Mouse (Mus musculus) spleen, adult 12 weeks (tissue): ENCODE results near the gene Ick.

Experiments used
- DNase-seq: peaks from one replicate; pipeline ENCODE4 v3.0.0; 2022; ENCODE audit warnings: low spot score

Gene Ick

GRCm38 (mm10) chr9:78104973-78105372, 4.0 kb upstream of the Ick start:
- DNase-seq, result peak; percentile 18

DNA sequence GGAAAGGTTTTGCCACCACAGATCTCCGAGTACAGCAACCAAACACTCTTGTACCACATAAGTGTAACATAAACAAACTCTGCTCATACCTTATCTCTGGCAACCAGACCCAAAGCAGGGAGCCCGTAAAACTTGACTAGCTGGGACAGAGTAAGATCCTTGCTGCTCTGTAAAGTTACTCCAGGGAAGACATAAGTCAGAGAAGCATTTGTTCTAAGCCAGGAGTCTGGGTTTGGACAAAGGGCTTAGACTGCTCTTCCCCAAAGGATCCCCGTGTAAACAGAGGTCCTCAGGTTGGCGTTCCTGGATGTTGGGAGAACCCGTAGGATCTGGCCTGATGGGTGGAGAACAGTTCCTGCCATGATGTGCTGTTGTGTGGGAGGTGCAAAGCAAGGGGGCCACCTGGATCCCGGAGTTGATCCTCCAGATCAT, 3.5 kb upstream of the Ick start:
- DNase-seq, result peak; percentile 63

GRCm38 (mm10) chr9:78106821-78107220, 2.2 kb upstream of the Ick start:
- DNase-seq, result peak; percentile 23

DNA sequence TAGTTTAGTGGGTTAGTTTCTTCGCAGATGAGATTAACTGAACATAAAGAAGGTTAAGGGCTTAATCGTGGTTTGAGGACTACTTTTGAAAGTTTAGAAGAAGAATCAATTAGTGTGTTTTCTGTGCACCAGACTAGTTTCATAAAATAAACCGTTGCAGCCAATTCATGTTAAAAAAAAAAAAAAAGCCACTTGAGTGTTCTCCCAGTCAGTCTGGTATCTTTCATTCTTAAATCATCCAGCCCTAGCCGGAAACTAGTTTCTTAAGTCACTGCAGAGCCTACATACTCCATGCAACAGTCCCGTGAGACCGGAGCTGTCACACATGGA, 1.4 kb upstream of the Ick start:
- no peak for DNase-seq

DNA sequence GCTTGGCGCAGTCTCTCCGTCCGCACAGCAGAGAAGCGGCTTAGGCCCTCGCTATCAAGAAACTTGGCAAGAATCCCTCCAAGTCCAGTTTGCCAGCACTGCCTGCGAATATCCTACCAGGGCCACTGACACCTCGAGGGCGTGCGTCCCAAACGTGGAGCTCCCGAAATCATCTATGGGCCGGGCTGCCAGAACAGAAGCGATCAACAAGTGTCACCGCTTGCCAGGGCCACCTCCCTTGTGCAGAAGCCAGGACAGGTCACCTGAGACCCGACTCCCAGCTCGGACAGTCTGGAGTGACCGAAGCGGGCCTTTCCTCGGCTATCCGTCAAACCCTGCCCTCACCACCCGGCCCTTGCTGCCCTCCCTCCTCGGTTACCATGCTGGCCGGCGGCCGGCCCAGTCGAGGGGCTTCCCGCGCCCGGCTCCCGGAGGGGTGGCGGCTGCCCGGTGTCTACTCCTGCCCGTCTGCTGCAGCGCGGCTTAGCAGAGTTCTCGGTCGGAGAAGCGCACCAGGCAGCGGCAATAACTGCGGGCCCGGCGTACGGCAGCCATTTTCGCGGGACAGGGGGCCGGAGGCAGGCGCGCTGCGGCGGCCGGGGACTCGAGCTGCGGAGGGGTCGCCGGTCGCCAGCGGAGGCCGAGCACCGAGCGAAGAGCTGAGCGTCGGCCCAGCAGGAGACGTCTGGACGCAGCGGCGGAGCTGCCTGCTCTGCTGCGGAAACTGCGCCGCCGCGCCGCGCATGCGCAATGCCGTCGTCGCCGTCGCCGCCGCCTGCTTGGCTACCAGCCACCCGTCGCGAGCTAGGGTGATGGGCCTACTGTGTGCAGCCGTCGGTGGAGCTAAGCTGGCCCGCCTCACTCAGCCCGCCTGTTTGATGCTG, 838 bp upstream of the Ick start:
- peak; percentile 84 for DNase-seq

DNA sequence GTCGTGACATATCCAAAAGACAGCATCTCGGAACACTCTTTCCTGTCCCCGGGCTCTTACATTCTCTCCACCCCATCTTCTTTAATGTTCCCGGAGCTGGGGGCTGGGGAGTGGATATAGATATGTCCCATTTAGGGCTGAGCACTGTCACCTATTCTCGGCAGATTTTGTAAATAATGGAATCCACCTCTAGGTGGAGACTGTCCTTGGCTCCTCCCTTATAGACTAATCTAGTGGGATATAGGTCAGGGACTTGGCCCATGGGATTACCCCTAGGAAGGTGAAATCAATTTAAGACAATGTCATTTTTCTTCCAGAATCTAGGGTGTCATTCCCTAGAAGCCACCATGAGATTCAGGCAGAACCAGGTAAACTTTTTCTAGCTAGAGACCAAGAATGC, 664 bp downstream of the Ick start:
- no peak for DNase-seq

- DNase-seq, result no peak
Measured at GRCm38 (mm10) chr9:78111456-78111855, 2.5 kb downstream of the Ick start.

GRCm38 (mm10) chr9:78112770-78113537, 4.0 kb downstream of the Ick start:
- DNase-seq, result peak; percentile 86

DNA sequence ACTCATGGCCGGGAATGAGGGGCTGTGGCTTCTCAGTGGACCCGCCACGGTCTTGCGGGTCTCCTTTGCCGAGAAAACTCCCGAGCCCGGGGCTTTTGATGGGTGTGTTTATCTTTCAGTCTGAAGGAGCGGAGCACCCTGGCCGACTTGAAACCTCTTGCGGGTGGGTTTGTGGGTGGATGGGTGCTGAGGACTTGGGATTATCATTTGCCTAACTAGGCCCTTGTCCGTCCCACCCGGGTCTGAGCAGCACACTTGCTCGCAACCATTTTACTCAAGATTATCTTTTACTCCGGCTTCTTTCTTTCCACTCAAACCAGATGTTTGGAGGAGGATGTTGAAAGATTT, 4.5 kb downstream of the Ick start:
- no peak for DNase-seq

GRCm38 (mm10) chr9:78115746-78116145, 6.8 kb downstream of the Ick start:
- DNase-seq, result no peak

DNA sequence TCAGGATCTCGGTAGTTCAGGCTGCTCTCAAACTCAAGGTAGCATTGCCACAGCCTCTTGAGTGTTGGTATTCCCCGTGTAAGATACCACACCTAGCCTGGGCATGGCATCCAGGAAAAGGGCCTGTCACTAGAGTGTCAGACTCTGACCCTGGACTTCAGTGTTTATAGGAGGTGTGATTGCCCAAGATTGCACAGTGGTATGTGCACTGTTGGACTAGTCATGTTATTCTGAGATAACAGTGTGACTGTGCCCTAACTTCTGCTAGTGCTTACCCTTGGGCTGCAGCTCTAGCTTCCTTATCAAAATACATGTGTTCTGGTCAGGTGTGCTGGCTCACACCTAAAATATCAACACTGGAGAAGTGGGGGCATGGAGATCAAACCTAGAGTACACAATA, 8.7 kb downstream of the Ick start:
- no peak for DNase-seq

GRCm38 (mm10) chr9:78121358-78121757, 12.4 kb downstream of the Ick start:
- DNase-seq, result no peak

- no peak for DNase-seq
Measured at GRCm38 (mm10) chr9:78121985-78122384, 13.0 kb downstream of the Ick start.

DNA sequence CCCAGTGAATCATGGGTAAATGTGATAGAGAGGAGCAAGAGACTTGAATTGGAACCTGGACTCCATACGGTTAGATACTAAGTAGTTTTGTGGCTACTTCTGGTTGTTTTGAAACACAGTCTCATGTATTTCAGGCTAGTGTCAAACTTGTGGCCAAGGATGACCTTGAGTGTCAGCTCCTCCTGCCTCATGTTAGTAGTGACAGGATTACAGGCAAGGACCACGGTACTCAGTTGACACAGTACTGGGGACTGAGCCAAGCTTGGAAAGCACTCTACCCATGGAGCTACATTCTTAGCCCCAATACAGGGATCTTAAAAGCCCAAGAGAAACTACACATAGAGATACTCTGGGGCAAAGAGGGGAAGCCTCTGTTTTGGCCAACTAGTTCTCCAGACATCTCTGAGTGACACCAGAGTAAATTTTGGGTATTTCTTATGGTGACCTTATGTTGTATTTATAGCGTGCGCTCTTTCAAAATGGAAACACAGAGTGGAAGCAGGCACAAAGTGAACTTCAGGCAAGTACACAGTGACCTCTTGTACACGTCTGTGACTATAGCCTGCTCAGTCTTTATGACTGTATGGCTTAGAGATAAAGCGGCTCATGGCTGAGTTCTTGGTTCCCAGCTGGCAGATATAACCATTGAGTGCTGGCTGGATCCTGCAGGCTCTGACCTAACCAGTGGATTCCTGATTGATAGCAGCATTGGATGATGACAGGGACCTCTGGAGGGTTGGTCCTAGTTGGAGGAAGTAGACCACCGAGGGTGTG, 14.1 kb downstream of the Ick start:
- no peak for DNase-seq

DNA sequence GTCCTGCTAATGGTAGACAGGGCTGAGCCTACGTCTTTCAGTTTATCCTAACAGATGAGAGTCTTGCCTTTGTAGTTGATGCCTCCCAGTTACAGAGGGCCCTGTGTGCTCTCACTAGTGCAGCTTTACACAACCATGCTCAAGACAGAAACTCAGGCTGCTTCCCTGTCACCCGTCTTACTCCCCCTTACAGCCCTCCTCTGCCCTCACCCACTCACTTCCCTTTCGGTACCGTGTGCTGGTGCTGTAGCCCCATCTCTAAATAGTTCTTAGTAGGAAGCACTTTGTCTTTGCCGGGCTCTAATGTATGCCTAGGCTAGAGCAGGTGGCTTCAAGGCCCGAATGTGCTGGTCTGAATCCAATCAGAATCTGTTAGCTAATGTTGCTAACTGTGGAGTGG, 15.3 kb downstream of the Ick start:
- no peak for DNase-seq

- no peak for DNase-seq
Measured at GRCm38 (mm10) chr9:78126007-78126406, 17.0 kb downstream of the Ick start.

DNA sequence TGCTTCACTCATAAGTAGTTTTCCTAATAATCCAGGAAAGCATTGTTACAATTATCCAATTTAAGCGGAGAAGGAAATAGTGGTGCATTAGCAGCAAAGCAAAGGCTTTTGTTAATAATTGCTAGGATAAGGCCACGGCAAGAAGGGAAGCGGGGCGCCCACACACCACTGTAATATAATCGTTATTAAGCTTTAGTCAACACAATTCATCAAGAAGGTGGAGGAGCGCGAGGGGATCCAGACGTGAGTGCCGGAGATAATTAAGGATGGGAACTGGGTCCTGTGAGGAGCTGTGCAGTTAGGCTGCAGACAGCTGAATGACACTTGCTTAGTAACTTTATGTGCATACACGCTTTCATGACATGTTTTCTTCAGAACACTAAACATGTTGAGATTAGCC, 17.7 kb downstream of the Ick start:
- no peak for DNase-seq

DNA sequence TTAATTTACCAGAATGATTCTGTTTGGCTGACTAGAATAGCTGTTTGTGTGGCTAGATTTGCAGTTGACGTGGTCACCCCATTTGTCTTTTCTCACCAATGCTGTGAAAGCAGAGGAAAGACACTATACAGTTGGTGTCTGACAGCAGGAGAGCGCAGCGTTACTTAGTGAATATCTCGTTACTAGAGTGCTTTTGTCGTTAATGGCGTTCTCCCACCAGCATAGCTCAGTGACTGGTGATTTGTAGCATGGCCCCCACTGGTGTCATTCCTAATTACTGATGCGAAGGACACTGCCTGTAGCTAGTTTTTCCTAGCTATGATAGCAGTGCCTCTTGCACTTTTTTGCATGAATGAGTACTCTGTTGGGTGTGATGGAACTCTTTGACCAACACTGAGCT, 26.7 kb downstream of the Ick start:
- no peak for DNase-seq

GRCm38 (mm10) chr9:78138044-78138676, 29.2 kb downstream of the Ick start:
- no peak for DNase-seq

DNA sequence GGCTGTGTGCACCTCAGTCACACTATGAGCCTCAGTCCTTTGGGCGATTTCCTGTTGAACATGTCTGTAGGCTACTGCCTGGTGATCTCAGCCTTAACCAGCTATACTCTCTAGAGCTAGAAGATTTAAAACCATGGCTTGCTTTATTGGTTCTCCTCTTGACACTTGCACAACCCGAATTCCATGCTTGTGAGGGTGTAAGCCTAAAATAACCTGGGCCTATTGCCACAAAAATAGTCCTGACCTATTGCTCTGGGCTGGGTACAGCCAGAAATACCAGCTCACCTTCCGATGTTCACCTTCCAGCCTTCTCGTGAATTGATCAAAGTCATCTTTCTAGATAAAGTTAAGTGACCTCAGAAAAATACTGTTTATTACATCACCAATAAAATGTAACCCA, 30.5 kb downstream of the Ick start:
- no peak for DNase-seq

GRCm38 (mm10) chr9:78146099-78146498, 37.1 kb downstream of the Ick start:
- DNase-seq, result no peak

GRCm38 (mm10) chr9:78146627-78147026, 37.6 kb downstream of the Ick start:
- no peak for DNase-seq
